Mouse (Mus musculus) lung, postnatal 0 days (tissue): ENCODE measurements at regions not wholly inside any gene's neighbourhood (a gene's known extent, or its start where the extent isn't known, plus 50 kb on each side); places are given as distances from the start of the nearest gene placed in this dataset.

Experiments used
- CTCF ChIP-seq: IDR thresholded peaks from 2 replicates; pipeline ENCODE4 v1.5.1; 2016; ENCODE audit warnings: antibody characterized with exemption, mild to moderate bottlenecking
- EP300 ChIP-seq: IDR thresholded peaks from 2 replicates; pipeline ENCODE4 v1.6.1; 2016; ENCODE audit warnings: antibody characterized with exemption, mild to moderate bottlenecking, control low read depth

- TF ChIP-seq CTCF (no peak), EP300 (no peak)
These were observed 245.3 kb upstream of the Cxcr4 start for GRCm38 (mm10) chr1:128837361-128837760.
